Mouse (Mus musculus): Measurements from ENCODE around the gene Ppt1. TPM values are rescaled to one million over a fixed set of nuclear protein-coding genes. Genes with fewer than 3 reads are reported as not detected.
"Not testable (repeated sequence)": the region's sequence is repeated elsewhere in the genome, so short reads cannot be mapped to it uniquely, and the experiment has no call there.

Gene Ppt1
- polyA plus RNA-seq (2017; shearing (Covaris generic)): 100 to 1,000 TPM in 2 of 3 experiments, 10 to 100 TPM in 1; 88.2 to 161 (median 123) TPM

DNA sequence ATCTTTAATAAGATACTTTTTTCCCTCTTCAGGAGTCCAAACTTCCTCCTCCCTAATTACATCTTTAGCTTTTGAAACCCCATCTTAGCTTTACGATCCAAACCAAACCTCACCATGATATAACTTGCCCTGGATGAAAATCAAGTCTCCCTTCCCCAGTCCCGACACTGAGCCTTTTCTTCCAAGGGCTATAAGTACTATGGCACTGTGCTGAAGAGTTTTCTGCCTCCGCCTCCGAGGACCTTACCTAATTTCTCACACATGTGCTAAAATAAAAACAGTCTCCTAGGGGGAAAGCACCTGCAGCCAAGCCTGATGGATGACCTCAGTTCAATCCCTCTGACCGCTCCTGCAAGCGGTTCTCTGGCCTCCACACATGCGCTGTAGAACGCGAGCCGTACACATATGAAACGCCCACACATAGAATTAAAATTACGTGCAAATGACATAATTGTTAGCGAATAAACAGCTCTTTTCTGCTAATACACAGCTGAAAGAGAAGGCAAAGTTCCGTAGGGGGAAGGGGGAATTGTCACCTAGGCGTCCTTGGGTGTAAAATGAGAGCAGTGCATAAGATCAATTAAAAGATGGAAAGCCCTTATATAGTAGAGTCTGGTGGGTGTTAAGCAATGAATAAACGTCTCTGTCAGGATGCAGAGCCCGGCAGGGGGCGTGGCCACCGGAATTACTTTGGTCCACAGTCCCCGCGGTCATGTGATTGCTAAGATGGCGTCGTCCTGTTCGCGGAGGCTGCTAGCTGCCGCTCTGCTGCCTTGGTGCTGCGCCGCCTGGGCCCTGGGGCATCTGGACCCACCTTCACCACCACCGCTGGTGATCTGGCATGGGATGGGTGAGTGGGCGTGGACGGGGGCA, at the start of gene Ppt1:
Gene Ppt1, plus strand, starts transcription at position 713 of the 873 bp plus-strand sequence.
- ATAC-seq: peak; percentile 96

DNA sequence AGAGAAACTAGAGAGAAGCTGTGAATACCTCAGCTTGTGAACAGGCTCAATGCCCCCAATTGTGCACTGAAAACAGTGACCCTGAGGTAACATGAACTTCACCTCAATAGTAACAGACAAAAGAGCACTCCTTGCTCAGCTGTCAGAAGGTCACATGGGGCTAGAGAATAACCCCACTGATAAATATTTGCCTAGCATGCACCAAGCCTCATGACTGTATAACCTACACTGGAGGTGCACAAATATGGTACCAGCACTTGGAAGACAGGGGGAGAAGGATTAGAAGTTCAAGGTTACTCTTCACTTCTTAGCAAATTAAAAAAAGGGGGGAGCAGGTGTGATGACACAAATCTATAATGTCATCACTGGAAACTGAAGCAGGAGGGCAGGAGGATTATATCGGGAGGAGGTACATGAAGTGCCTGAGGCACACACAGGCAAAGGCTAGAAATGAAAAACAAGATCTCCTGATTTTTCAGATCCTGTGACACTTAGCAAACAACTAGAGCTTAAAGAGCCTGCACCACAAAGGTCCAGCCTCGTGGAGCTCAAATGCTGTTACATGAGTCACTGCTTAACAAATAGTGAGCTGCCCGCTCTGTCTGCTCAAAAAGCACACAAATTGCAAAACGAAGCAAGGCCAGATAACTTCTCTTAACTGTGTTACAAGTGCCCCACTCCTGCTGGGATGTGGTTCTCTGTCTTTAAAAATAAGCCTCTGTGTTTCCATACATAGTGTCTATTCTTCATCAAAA, 46.5 kb upstream of the Ppt1 start:
- ATAC-seq: no peak

GRCm38 (mm10) chr4:122808108-122808507, 27.9 kb upstream of the Ppt1 start:
- peak; percentile 89 for ATAC-seq

- ATAC-seq: no peak
Observed at GRCm38 (mm10) chr4:122811180-122811579, 24.9 kb upstream of the Ppt1 start.

DNA sequence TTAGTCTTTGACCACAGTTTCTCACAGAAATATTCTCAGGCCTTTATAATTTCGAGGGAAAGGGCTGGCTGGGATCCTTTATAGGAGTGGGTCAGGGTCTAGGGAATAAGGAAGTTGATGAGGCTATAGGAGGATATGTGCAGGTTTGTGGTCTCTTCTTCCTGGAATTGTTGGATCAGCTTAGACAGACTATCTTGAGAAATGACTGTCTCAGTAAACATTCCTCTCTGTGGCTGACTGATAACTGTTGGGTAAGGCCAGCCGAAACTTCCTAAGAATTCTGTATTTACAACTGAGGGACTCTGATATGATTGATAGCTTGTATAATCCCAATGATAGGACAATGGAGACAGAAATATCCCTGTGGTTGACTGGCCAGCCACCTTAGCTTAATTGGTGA, 24.2 kb upstream of the Ppt1 start:
- ATAC-seq: no peak

GRCm38 (mm10) chr4:122816202-122816601, 19.8 kb upstream of the Ppt1 start:
- ATAC-seq: no peak

GRCm38 (mm10) chr4:122820941-122821340, 15.1 kb upstream of the Ppt1 start:
- not testable (repeated sequence) for ATAC-seq

GRCm38 (mm10) chr4:122827651-122828050, 8.4 kb upstream of the Ppt1 start:
- no peak for ATAC-seq

DNA sequence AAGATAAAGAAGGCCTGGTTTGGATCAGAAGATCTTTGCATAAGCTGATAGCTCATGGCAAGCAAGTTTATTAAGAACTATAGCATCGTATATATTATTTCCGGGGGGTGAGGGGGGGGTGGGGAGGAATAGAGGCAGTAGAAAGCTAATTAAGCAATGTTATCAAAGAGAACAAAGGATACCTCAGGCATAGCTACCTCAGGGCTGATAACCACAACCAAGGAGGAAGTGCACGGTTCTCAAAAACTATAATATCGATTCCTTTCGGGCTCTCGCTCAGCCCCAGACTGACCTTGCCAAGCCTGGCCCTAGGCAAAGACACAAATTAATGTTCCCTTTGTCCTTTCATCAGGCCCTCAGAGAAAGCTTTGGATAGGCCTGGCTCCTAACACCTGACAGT, 6.7 kb upstream of the Ppt1 start:
- ATAC-seq: peak; percentile 28

GRCm38 (mm10) chr4:122831888-122832287, 4.2 kb upstream of the Ppt1 start:
- no peak for ATAC-seq

DNA sequence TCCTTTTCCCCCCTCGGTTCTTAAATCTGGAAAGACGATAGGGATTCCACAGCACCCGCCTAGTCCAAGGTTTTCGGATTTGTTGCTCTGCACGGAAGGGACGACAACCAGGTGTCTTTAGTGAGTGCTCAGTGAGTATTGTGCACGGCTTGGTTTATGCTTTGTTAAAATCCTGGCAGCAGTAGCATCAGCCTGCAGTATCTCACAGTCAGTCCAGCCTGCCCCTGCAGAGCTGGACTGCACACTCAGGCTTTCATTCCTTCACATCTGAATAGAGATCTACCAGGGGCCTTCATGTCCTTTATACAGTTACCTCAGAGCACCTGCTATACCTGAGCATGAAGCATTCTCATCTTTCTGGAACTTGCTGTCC, 347 bp downstream of the Ppt1 start:
- no peak for ATAC-seq

DNA sequence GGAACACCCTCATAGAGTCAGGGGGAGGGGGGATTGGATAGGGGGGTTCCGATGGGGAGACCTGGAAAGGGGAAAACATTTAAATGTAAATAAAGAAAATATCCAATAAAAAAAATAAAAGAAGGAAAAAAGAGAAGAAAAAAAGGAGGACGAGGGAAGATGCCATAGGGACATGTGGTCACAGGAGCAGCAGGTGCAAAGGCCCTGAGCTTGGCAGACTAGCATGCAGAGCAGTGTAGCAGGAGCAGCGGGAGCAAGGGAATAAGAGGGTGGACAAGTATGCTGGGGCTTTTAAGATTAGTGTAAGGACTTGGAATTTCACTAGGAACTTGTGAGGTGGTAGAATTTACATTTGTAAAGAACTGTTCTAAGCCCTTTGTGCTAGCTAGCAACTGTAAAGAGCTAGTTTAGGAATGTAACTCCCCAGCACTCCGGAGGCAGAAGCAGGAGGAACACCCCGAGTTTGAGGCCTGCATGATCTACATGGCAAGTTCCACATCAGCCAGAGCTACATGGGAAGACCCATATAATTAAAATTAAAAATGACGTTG, 1.2 kb downstream of the Ppt1 start:
- no peak for ATAC-seq

DNA sequence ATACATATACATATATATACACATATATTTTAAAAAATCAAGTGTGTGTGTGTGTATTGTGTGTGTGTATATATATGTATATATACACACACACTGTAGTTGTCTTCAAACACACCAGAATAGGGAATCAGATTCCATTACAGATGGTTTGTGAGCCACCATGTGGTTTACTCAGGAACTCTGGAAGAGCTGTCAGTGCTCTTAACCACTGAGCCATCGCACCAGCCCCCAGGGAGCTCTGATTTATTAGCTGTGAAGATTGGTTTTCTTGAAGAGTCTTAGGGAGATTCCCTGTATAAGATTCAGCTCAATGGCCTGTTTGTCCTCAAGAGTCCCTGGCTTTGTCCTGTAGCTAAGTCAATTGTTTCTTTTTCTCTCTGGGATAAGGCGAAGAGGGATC, 2.0 kb downstream of the Ppt1 start:
- ATAC-seq: no peak

DNA sequence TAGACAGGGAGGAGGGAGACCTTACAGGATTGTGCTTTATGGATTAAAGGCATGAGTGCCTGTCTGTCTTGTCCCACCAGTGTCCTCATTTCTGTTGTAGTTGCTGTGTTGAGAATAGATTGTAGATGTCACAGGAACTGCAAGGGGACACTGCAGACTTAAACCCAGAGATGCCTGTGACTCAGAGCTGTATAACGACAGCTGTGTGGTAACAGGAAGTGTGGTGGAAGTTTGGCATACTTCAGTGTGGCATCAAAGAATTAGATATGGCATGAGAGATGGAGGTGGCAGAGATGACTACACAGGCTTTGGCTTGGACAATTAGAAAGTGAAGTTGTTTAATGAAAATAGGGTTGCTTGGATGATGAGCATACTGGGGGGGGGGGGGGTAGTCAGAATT, 2.4 kb downstream of the Ppt1 start:
- ATAC-seq: peak; percentile 36

- peak; percentile 41 for ATAC-seq
Observed at GRCm38 (mm10) chr4:122848150-122848621, 12.1 kb downstream of the Ppt1 start.

GRCm38 (mm10) chr4:122851535-122851934, 15.5 kb downstream of the Ppt1 start:
- ATAC-seq: no peak

- ATAC-seq: no peak
Observed at GRCm38 (mm10) chr4:122853691-122854090, 17.6 kb downstream of the Ppt1 start.

GRCm38 (mm10) chr4:122854770-122855169, 18.7 kb downstream of the Ppt1 start:
- no peak for ATAC-seq

DNA sequence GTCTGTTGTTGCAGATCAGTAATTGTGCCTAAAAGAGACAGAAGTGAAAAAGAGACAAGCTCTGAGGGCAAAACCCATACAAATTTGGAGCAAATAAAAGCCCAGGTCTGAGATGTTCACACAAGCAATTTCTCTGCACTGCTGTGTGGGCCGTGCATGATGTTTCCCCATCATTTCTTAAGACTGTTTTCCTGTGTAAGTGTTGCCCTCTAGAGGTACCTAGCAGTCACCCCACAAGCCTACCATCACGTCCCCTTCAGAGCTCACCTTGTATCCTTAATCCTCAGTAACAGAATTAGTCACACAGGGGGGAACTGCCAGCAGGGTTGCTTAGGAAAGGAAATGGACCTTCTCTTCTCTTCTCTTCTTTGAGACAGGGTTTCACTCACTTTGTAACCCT, 21.9 kb downstream of the Ppt1 start:
- no peak for ATAC-seq

DNA sequence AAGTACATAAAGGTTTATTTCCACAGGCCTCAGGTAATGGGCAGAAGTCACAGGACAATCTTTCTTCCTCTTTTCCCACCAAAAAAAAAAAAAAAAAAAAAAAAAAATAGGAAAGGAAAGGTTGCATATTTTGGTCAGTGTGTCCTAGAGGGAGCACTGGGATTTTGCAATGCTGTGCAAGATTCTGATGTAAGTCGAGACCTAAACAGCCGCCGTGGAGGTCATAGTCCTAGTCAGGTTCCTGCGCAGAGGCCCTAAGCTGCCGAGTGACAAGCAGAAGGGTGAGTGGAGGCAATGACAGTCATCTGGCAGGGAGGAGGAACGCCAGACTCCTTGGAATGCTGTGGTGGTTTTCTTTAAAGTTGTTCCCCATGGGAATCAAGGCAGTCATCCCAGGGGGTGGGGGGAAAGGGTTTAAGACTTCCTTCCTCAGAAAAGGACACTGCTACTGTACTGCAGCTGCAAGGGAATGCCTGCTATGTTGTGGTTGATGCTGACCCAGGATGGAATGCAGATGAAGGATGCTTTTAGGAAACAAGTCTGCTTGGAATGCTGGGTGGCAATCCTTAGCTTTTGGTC, 23.1 kb downstream of the Ppt1 start:
- no peak for ATAC-seq

DNA sequence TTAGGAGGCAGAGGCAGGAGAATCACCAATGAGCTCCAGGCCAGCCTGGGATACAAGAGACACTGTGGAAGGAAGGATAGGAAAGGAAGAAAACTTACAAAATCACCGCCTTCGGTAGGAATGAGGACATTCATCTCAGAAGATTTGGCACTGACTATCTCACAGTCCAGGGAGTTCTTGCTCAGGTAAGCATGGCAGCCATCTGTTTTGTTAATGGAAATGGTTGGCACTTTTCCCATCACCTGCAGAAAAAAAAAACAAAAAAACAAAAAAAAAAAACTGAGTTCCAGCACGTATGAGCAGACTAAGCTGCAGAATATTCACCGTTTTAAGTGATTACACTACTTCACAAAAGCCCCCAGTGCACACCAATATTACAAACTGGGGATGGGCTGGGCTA, 25.8 kb downstream of the Ppt1 start:
- no peak for ATAC-seq

- ATAC-seq: no peak
Observed at GRCm38 (mm10) chr4:122868041-122868440, 32.0 kb downstream of the Ppt1 start.

- no peak for ATAC-seq
Observed at GRCm38 (mm10) chr4:122870027-122870426, 34.0 kb downstream of the Ppt1 start.
